Mouse (Mus musculus): ENCODE measurements at regions not wholly inside any gene's neighbourhood (a gene's known extent, or its start where the extent isn't known, plus 50 kb on each side); places are given as distances from the start of the nearest gene placed in this dataset.
"Not testable (repeated sequence)": the region's sequence is repeated elsewhere in the genome, so short reads cannot be mapped to it uniquely, and the experiment has no call there.

DNA sequence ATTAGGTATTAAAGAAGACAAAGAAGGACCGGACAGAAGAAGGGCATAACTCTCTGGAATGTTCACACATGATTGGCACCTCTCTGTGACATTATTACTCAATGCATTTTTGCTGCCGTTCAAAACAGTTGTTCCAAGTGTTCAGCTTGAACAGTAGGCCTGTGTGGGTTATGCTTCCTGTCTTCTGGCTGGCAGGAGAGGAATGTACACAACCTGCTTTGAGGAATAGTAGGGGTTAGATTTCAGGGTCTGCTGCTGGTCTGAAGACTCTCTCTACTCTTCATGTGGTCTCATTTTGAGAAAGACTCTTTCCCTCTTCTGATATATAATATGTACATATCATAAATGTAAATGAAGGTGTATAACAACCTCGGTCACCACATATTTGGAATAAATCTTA is 137.2 kb upstream of the Adgra3 start:
- no peak overlapping the region for H3K4me2 ChIP-seq (replicated peaks; ENCODE audit: low read depth)
- no peak overlapping the region for H3K4me3 ChIP-seq (ENCODE audit: low read depth, low read length)
- H3K4me1 ChIP-seq (replicated peaks; ENCODE audit: control insufficient read depth, insufficient read depth), result no peaks in the 10 kb centered on the region
- no peaks in the 10 kb centered on the region for H3K36me3 ChIP-seq (ENCODE audit: control insufficient read depth, insufficient read depth, low read length)
- no peaks in the 10 kb centered on the region for H3K9me3 ChIP-seq (ENCODE audit: control insufficient read depth, low read length)
- no peak overlapping the region for H3K9ac ChIP-seq (ENCODE audit: low read length)
- TF ChIP-seq EP300 (optimal IDR thresholded peaks at IDR 0.05), result no peak
- no peak for TF ChIP-seq CTCF (IDR thresholded peaks at IDR 0.05; ENCODE audit: low read depth)
- H3K27ac ChIP-seq (replicated peaks), result no peak overlapping the region
- H3K27me3 ChIP-seq (ENCODE audit: control insufficient read depth, insufficient read depth, low read length), result no peaks in the 10 kb centered on the region
- WGBS, result 62% methylated on average over 3 of the region's 3 CpGs
- DNase-seq (ENCODE audit: low spot score), result no peak
- ATAC-seq (ENCODE audit: low FRiP score, low TSS enrichment), result no peak

- Histone ChIP-seq H3K36me3 (ENCODE audit: control insufficient read depth, insufficient read depth, low read length) (no peaks in the 10 kb centered on the region), H3K9ac (ENCODE audit: low read length) (no peak overlapping the region), H3K4me3 (ENCODE audit: low read depth, low read length) (no peak overlapping the region), H3K4me1 (replicated peaks; ENCODE audit: control insufficient read depth, insufficient read depth) (no peaks in the 10 kb centered on the region), H3K27me3 (ENCODE audit: control insufficient read depth, insufficient read depth, low read length) (no peaks in the 10 kb centered on the region), H3K4me2 (replicated peaks; ENCODE audit: low read depth) (no peak overlapping the region), H3K27ac (replicated peaks) (no peak overlapping the region), H3K9me3 (ENCODE audit: control insufficient read depth, low read length) (no peaks in the 10 kb centered on the region)
- TF ChIP-seq CTCF (IDR thresholded peaks at IDR 0.05; ENCODE audit: low read depth), result no peak
- no peak for TF ChIP-seq EP300 (optimal IDR thresholded peaks at IDR 0.05)
- DNase-seq (ENCODE audit: low spot score), result no peak
- ATAC-seq (ENCODE audit: low FRiP score, low TSS enrichment), result no peak
Measured at GRCm38 (mm10) chr5:50189394-50189793, 130.6 kb upstream of the Adgra3 start.

- TF ChIP-seq EP300 (optimal IDR thresholded peaks at IDR 0.05) (no peak), CTCF (IDR thresholded peaks at IDR 0.05; ENCODE audit: low read depth) (no peak)
- H3K4me1 ChIP-seq (replicated peaks; ENCODE audit: control insufficient read depth, insufficient read depth), result no peaks in the 10 kb centered on the region
- H3K9ac ChIP-seq (ENCODE audit: low read length), result no peak overlapping the region
- H3K9me3 ChIP-seq (ENCODE audit: control insufficient read depth, low read length), result no peaks in the 10 kb centered on the region
- no peak overlapping the region for H3K4me3 ChIP-seq (ENCODE audit: low read depth, low read length)
- 87% methylated on average over 6 of the region's 6 CpGs for WGBS
- no peaks in the 10 kb centered on the region for H3K36me3 ChIP-seq (ENCODE audit: control insufficient read depth, insufficient read depth, low read length)
- H3K27ac ChIP-seq (replicated peaks), result no peak overlapping the region
- no peak for ATAC-seq (ENCODE audit: low FRiP score, low TSS enrichment)
- DNase-seq (ENCODE audit: low spot score), result no peak
- H3K27me3 ChIP-seq (ENCODE audit: control insufficient read depth, insufficient read depth, low read length), result no peaks in the 10 kb centered on the region
- H3K4me2 ChIP-seq (replicated peaks; ENCODE audit: low read depth), result no peak overlapping the region
Measured at GRCm38 (mm10) chr5:50182721-50183120, 123.9 kb upstream of the Adgra3 start.

- H3K36me3 ChIP-seq (ENCODE audit: control insufficient read depth, insufficient read depth, low read length), result no peaks in the 10 kb centered on the region
- ATAC-seq (ENCODE audit: low FRiP score, low TSS enrichment) (no peak), DNase-seq (ENCODE audit: low spot score) (no peak)
- H3K4me1 ChIP-seq (replicated peaks; ENCODE audit: control insufficient read depth, insufficient read depth), result no peaks in the 10 kb centered on the region
- H3K27ac ChIP-seq (replicated peaks), result no peak overlapping the region
- no peak overlapping the region for H3K9ac ChIP-seq (ENCODE audit: low read length)
- WGBS, result 14% methylated on average over 1 of the region's 1 CpGs
- H3K4me3 ChIP-seq (ENCODE audit: low read depth, low read length), result no peak overlapping the region
- no peaks in the 10 kb centered on the region for H3K9me3 ChIP-seq (ENCODE audit: control insufficient read depth, low read length)
- H3K4me2 ChIP-seq (replicated peaks; ENCODE audit: low read depth), result no peak overlapping the region
- H3K27me3 ChIP-seq (ENCODE audit: control insufficient read depth, insufficient read depth, low read length), result no peaks in the 10 kb centered on the region
- no peak for TF ChIP-seq EP300 (optimal IDR thresholded peaks at IDR 0.05)
- TF ChIP-seq CTCF (IDR thresholded peaks at IDR 0.05; ENCODE audit: low read depth), result no peak
Measured at GRCm38 (mm10) chr5:50156557-50156956, 97.8 kb upstream of the Adgra3 start.

- not testable (repeated sequence) for H3K27ac ChIP-seq (replicated peaks); H3K4me2 ChIP-seq (replicated peaks; ENCODE audit: low read depth); H3K4me1 ChIP-seq (replicated peaks; ENCODE audit: control insufficient read depth, insufficient read depth); ATAC-seq (ENCODE audit: low FRiP score, low TSS enrichment); H3K9ac ChIP-seq (ENCODE audit: low read length); H3K4me3 ChIP-seq (ENCODE audit: low read depth, low read length); H3K9me3 ChIP-seq (ENCODE audit: control insufficient read depth, low read length); H3K36me3 ChIP-seq (ENCODE audit: control insufficient read depth, insufficient read depth, low read length); DNase-seq (ENCODE audit: low spot score); H3K27me3 ChIP-seq (ENCODE audit: control insufficient read depth, insufficient read depth, low read length)
- WGBS, result 92% methylated on average over 2 of the region's 2 CpGs
Measured at GRCm38 (mm10) chr5:50155170-50155860, 96.5 kb upstream of the Adgra3 start.

- Histone ChIP-seq H3K36me3 (ENCODE audit: control insufficient read depth, insufficient read depth, low read length) (no peaks in the 10 kb centered on the region), H3K4me2 (replicated peaks; ENCODE audit: low read depth) (no peak overlapping the region), H3K4me3 (ENCODE audit: low read depth, low read length) (no peak overlapping the region), H3K9ac (ENCODE audit: low read length) (no peak overlapping the region), H3K27ac (replicated peaks) (no peak overlapping the region), H3K9me3 (ENCODE audit: control insufficient read depth, low read length) (no peaks in the 10 kb centered on the region), H3K4me1 (replicated peaks; ENCODE audit: control insufficient read depth, insufficient read depth) (no peaks in the 10 kb centered on the region), H3K27me3 (ENCODE audit: control insufficient read depth, insufficient read depth, low read length) (no peaks in the 10 kb centered on the region)
- no peak for DNase-seq (ENCODE audit: low spot score)
- no peak for TF ChIP-seq CTCF (IDR thresholded peaks at IDR 0.05; ENCODE audit: low read depth)
- no peak for TF ChIP-seq EP300 (optimal IDR thresholded peaks at IDR 0.05)
- ATAC-seq (ENCODE audit: low FRiP score, low TSS enrichment), result no peak
- 32% methylated on average over 3 of the region's 3 CpGs for WGBS
Measured at GRCm38 (mm10) chr5:50146926-50147325, 88.1 kb upstream of the Adgra3 start.
